Mouse (Mus musculus) ES-E14 (cell line): ENCODE results near the gene Fank1.

Experiments used
- CHD2 ChIP-seq: IDR thresholded peaks from 2 replicates; pipeline ENCODE4 v1.6.1; 2014; ENCODE audit warnings: mild to moderate bottlenecking, low read depth, low read length, inconsistent platforms
- HCFC1 ChIP-seq: IDR thresholded peaks from 2 replicates; pipeline ENCODE4 v1.6.1; 2012; ENCODE audit warnings: low read length, inconsistent platforms, borderline replicate concordance; ENCODE audit not compliant: insufficient read depth
- ZC3H11A ChIP-seq: IDR thresholded peaks from 2 replicates; pipeline ENCODE4 v1.6.1; 2012; ENCODE audit warnings: low read depth, mild to moderate bottlenecking, inconsistent platforms, low read length, borderline replicate concordance
- ZNF384 ChIP-seq: IDR thresholded peaks from 2 replicates; pipeline ENCODE4 v1.6.1; 2012; ENCODE audit warnings: low read depth, low read length, inconsistent platforms

- TF ChIP-seq ZC3H11A (no peak), HCFC1 (no peak), ZNF384 (no peak), CHD2 (no peak)
Measured at GRCm38 (mm10) chr7:133775179-133775578, 1.5 kb upstream of the Fank1 start.
